Mouse (Mus musculus) brain, adult 2 months (tissue): ENCODE results near the gene Bod1l.
A peak's percentile ranks its signal among the peaks of the same experiment; 100 is the strongest.

Experiments
- DNase-seq: peaks from one replicate; pipeline ENCODE4 v3.0.0; 2011; ENCODE audit warnings: low read depth, low spot score

Gene Bod1l

GRCm38 (mm10) chr5:41844147-41844529, at the start of gene Bod1l:
TSS of gene Bod1l (minus strand) at chr5:41844315.
- DNase-seq = peak; percentile 99

DNA sequence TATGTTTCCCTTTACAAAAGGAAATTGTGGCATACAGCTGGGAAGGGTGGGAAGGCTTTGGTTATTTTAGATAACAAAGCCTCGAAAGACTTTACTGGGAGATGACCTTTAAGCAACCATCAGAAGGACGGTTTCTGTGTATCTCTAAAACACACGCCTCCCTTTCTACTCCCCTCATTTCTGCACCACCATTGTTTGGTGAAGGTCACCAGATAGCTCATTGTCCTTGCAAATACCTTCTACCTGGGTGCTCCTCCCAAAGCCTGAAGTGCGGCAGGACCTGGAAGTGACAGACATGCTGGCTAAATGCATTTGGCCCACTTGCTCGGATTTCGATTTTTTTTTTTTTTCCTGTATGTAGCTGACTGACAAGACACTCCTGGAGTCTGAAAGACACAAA, 49.2 kb upstream of the Bod1l start:
- DNase-seq = no peak

GRCm38 (mm10) chr5:41890871-41891270, 46.8 kb upstream of the Bod1l start:
- peak; percentile 5 for DNase-seq

GRCm38 (mm10) chr5:41889245-41889849, 45.2 kb upstream of the Bod1l start:
- peak; percentile 28 for DNase-seq

GRCm38 (mm10) chr5:41888834-41889233, 44.7 kb upstream of the Bod1l start:
- peak; percentile 81 for DNase-seq

- peak; percentile 95 for DNase-seq
These were observed 43.6 kb upstream of the Bod1l start for GRCm38 (mm10) chr5:41887738-41888137.

DNA sequence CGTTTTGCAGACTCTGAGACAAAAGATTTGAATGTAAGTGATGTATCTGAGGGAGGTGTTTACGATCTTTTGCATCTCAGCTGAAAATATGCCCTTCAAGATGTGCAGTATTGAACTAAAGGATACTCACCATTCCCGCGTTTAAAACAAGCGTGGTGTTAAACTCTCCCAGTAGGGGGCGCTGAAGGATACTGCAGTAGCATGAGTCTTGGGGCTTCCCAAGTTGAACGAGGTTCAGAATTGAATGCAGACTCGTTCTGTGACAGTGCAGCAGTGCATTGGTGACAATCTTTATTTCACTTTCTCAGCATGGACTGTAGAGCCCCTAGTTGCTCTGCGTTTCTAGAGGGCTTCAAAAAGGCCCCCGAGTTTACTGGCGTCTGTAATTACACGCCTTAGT, 40.4 kb upstream of the Bod1l start:
- peak; percentile 84 for DNase-seq

DNA sequence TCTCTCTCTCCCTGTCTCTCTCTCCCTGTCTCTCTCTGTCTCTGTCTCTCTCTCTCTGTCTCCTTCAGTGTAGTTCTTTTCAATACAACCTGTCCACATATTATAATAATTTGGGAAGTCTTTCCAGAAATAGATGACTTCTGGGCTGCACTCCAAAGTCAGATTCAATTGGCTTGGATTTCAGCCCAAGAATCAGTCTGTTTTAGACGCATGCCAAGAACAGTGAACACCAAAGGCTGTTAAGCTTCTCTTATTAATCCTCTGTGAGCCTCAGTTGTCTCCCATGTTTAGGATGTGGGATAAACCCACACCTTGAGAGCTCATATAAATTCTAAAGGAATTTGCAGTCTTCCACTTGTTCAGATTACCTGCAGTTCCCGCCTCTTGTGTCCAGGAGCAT, 27.0 kb upstream of the Bod1l start:
- peak; percentile 89 for DNase-seq

- DNase-seq = no peak
These were observed 11.7 kb upstream of the Bod1l start for GRCm38 (mm10) chr5:41855781-41856180.

DNA sequence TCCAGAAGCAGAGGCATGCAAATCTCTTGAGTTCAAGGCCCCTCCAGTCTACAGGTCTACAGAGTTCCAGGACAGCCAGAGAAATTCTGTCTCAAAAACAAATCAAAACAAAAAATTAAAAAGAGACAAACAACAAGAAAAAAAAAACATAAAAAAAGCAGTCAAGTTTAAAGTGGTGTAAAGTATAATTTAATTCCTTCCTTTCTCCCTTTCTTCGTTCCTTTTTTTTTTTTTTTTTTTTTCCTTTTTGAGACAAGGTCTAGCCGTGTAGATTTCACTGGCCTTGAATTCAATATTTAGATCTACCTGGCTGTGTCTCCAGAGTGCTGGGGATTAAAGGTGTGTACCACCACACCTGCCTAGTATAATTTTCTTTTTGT, 1.4 kb upstream of the Bod1l start:
- DNase-seq = no peak

- DNase-seq = no peak
These were observed 874 bp upstream of the Bod1l start for GRCm38 (mm10) chr5:41844820-41845557.

DNA sequence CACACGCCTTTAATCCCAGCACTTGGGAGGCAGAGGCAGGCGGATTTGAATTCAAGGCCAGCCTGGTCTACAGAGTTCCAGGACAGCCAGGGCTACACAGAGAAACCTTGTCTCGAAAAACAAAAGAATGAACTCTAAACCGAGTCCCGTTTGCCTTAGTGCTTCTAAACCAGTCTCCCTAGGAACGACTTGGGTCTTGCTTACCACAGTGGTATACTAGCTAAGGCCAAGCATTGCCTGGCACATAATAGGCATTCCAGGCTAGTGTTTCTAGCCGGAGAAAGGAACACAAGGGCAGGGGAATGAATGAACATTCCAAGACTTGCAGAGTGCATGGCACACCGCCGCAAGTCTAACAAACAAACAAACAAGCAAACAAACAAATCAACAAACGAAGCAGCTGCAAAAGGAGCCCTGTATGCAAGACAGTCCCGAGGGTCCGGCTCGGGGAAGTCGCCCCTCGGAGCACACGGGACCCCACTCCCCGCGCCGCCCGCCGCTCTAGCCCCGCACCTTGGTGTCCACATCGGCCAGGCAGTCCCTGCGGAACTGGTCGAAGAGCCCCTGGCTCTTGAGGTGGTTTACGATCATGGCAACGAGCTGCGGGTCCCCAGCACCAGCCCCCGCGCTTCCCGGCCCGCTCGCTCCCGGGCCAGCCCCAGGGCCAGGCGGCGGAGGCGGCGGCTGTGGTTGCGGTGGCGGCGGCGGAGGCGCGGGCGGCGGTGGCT, 532 bp downstream of the Bod1l start:
- DNase-seq = no peak

DNA sequence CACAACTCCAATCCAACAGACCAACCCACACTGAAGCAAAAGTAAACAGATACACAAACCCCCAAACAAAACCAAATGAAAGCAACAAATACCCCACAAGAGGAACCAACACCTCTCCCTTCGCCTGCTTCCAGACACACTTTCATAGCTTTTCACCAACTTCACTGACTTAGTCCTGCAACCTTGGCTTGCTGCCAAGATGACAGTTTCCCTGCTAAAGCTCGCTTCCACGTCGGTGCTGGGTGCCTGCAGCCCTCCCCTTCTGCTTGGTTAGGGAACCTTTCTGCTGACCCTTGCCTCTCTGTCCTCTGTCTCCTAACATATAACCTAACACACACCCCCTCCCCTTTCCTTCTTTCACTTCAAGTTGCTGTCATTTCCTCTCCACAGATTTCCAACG, 1.4 kb downstream of the Bod1l start:
- peak; percentile 13 for DNase-seq

DNA sequence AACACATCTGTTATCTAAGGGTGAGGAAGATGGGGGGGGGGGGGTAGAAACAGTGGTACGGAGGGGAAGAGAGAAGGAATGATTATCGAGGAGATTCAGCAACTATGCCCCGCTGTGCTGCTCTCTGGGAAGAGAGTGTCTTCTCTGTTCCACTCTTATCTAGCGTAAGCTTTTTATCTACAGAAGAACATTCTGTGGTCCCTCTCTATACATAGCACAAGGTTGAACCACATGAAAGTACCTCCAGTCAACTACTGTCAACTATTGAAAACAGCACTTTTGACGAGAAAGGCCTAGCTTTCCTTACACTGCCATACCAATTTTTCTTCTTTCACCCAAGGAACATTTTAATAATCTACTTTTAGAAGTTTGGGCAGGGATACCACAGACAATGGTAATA, 2.4 kb downstream of the Bod1l start:
- DNase-seq = no peak

DNA sequence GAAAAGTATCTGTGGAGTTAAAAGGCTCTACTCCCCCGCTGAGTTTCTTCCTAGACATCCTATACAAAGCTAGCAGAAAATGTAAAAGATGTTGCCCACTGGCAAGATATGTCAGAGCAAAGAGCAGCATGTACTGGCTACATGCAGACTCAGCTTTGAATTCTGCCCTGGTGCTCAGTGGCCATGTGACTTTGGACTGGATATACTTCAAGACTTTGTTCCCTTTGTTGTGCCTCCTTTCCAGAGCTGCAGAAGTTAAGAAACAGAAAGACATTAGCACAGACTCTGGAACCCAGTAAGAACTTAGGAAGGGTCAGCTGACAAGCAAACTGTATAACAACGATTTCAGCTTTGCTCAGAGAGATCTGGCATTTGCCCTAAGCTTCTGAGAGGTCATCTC, 14.0 kb downstream of the Bod1l start:
- DNase-seq = peak; percentile 10

- no peak for DNase-seq
These were observed 23.0 kb downstream of the Bod1l start for GRCm38 (mm10) chr5:41821158-41821557.

GRCm38 (mm10) chr5:41820530-41820929, 23.6 kb downstream of the Bod1l start:
- DNase-seq = no peak

- DNase-seq = no peak
These were observed 31.6 kb downstream of the Bod1l start for GRCm38 (mm10) chr5:41812516-41812915.

- no peak for DNase-seq
These were observed 32.8 kb downstream of the Bod1l start for GRCm38 (mm10) chr5:41811279-41811678.

- no peak for DNase-seq
These were observed 36.7 kb downstream of the Bod1l start for GRCm38 (mm10) chr5:41807383-41807782.

GRCm38 (mm10) chr5:41806176-41806575, 37.9 kb downstream of the Bod1l start:
- no peak for DNase-seq

GRCm38 (mm10) chr5:41805085-41805484, 39.0 kb downstream of the Bod1l start:
- DNase-seq = peak; percentile 30

DNA sequence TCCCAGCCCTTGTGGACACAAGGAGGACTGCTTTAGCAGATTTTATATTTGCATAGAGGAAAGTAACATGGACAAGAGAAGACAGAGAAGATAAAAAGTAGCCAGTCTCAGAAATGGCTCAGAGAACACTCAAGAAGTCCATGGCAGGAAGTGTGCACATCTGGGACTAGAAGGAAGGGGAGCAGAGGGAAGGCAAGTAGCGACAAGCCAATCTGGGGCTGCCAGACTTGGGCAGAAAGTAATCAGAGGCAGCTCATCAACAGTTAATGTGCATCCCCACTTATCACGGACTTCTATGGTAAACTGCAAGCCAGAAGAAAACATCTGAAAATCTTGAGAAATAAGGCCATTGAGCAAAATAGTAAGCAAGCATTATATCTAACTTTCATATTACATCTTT, 39.5 kb downstream of the Bod1l start:
- no peak for DNase-seq
